Mouse (Mus musculus) midbrain, embryonic 10.5 days (tissue): ENCODE results near the gene Sord. TPM values are rescaled to one million over a fixed set of nuclear protein-coding genes. Genes with fewer than 3 reads are reported as not detected.

ENCODE experiments used
- DNase-seq: peaks from one replicate; pipeline ENCODE4 v3.0.0-alpha.2; 2017; ENCODE audit warnings: low spot score
- H3K27ac ChIP-seq: fragments of 300-500 bp; sonication (generic); replicated peaks from 2 replicates; pipeline ENCODE4 v1.5.1; 2016; ENCODE audit warnings: mild to moderate bottlenecking
- H3K27me3 ChIP-seq: fragments of 300-500 bp; sonication (generic); 2 replicates; pipeline ENCODE4 v1.6.1; 2016; ENCODE audit warnings: low read depth, mild to moderate bottlenecking; ENCODE audit not compliant: poor library complexity, severe bottlenecking
- H3K36me3 ChIP-seq: fragments of 300-500 bp; sonication (generic); 2 replicates; pipeline ENCODE4 v1.6.1; 2016; ENCODE audit warnings: mild to moderate bottlenecking, moderate library complexity
- H3K4me1 ChIP-seq: fragments of 300-500 bp; sonication (generic); 2 replicates; pipeline ENCODE4 v1.6.1; 2016
- H3K4me3 ChIP-seq: fragments of 300-500 bp; sonication (generic); 2 replicates; pipeline ENCODE4 v1.5.1; 2016; ENCODE audit warnings: mild to moderate bottlenecking, moderate library complexity
- H3K9me3 ChIP-seq: fragments of 300-500 bp; sonication (generic); replicated peaks from 2 replicates; pipeline ENCODE4 v1.6.1; 2016; ENCODE audit warnings: mild to moderate bottlenecking
- WGBS: fragments of 180-500 bp; shearing (Covaris S2); methylation state at CpG from one replicate; pipeline ENCODE4 v1.1.7; 2016; 5-methylcytosine and 5-hydroxymethylcytosine counted together
- polyA plus RNA-seq: library from polyadenylated mRNA; unstranded; fragments of >200 nt; fragmentation: Nextera tagmentation; extraction: Ambion mirVana; gene quantifications from 2 replicates; pipeline ENCODE4 v1.2.1, GENCODE M21; 2016

Gene Sord
- polyA plus RNA-seq, 1 experiment from 2014 or later, result 34.3 TPM

- no peaks in the 10 kb centered on the region for H3K9me3 ChIP-seq
- no peaks in the 10 kb centered on the region for H3K36me3 ChIP-seq
- peak; percentile 27 for DNase-seq
- H3K27ac ChIP-seq, result no peak overlapping the region
- H3K27me3 ChIP-seq, result peaks cover 100% of the 10 kb centered on the region
- no peak overlapping the region for H3K4me3 ChIP-seq
- H3K4me1 ChIP-seq, result peaks cover 55% of the 10 kb centered on the region
- WGBS, result 5% methylated on average over 14 of the region's 14 CpGs
Observed at GRCm38 (mm10) chr2:122299911-122300655, 65.5 kb downstream of the Sord start.

GRCm38 (mm10) chr2:122300656-122301020, 66.1 kb downstream of the Sord start:
- DNase-seq, result no peak
- 6% methylated on average over 14 of the region's 14 CpGs for WGBS
- Histone ChIP-seq H3K4me1 (peaks cover 55% of the 10 kb centered on the region), H3K9me3 (no peaks in the 10 kb centered on the region), H3K36me3 (no peaks in the 10 kb centered on the region), H3K27me3 (peaks cover 100% of the 10 kb centered on the region), H3K4me3 (peak overlapping the region; percentile 54), H3K27ac (no peak overlapping the region)

DNA sequence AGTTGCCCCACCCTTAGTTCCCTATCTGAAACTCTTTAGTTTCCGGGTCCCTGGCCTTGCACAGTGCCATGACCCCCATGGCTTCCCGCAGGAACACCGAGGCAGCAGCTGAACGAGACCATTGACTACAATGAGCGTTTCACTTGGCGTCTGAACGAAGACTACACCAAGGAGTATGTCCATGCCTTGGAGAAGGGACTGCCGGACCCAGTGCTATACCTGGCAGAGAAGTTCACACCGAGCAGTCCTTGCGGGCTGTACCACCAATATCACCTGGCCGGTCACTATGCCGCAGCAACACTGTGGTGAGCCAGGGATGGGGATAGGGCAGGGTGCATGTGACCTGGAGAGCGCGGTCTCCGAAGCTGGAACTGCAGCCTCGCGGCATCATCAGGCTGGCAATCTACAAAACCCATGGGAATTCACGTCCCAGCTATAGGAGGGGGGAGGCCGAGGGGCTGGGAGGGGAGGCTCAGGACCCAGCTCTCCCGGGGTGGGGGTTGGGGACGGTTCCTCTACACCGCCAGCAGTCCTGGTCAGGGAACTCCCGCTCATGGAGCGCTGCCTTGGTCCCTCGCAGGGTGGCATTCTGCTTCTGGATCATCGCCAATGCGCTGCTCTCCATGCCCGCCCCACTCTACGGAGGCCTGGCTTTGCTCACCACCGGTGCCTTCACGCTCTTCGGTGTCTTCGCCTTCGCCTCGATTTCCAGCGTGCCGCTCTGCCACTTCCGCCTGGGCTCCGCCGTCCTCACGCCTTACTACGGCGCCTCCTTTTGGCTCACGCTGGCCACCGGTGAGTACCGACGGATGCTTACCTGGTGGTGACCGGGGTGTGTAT, 66.8 kb downstream of the Sord start:
- H3K4me3 ChIP-seq, result peak overlapping the region; percentile 54
- H3K27me3 ChIP-seq, result peaks cover 100% of the 10 kb centered on the region
- WGBS, result 1% methylated on average over 48 of the region's 48 CpGs
- no peak overlapping the region; the same call in 1 of the 2 replicates for H3K27ac ChIP-seq
- H3K4me1 ChIP-seq, result peaks cover 52% of the 10 kb centered on the region
- DNase-seq, result peak; percentile 53
- H3K9me3 ChIP-seq, result no peaks in the 10 kb centered on the region
- H3K36me3 ChIP-seq, result no peaks in the 10 kb centered on the region

DNA sequence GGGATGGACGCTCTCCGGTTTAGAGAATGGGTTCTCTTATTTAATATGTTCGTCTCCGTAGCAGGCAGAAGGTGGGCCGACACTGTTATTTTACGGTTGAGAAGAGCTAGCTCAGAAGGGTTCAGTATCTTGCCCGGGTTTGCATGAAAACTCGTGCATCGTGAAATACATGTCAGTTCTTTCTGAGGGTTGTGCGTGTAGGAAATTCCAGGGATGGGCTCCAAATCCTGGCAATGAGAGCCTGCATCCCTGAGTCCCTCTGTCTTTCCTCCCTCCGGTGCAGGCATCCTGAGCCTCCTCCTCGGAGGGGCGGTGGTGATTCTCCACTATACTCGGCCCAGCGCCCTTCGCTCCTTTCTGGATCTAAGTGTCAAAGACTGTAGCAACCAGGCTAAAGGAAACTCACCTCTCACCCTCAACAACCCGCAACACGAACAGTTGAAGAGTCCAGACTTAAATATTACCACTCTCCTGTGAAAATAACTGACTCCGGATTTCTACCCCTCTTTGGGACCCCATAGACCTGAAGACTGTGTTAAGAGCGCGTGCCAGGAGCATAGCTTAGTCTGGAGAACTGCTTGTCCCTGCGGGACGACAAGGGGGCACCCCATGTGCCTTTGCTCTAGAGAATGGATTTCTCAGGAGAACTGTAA, 67.5 kb downstream of the Sord start:
- Histone ChIP-seq H3K27ac (no peak overlapping the region), H3K4me3 (peak overlapping the region; percentile 54), H3K9me3 (no peaks in the 10 kb centered on the region), H3K36me3 (no peaks in the 10 kb centered on the region), H3K27me3 (peaks cover 100% of the 10 kb centered on the region), H3K4me1 (peaks cover 47% of the 10 kb centered on the region)
- 6% methylated on average over 23 of the region's 23 CpGs for WGBS
- DNase-seq, result peak; percentile 27

DNA sequence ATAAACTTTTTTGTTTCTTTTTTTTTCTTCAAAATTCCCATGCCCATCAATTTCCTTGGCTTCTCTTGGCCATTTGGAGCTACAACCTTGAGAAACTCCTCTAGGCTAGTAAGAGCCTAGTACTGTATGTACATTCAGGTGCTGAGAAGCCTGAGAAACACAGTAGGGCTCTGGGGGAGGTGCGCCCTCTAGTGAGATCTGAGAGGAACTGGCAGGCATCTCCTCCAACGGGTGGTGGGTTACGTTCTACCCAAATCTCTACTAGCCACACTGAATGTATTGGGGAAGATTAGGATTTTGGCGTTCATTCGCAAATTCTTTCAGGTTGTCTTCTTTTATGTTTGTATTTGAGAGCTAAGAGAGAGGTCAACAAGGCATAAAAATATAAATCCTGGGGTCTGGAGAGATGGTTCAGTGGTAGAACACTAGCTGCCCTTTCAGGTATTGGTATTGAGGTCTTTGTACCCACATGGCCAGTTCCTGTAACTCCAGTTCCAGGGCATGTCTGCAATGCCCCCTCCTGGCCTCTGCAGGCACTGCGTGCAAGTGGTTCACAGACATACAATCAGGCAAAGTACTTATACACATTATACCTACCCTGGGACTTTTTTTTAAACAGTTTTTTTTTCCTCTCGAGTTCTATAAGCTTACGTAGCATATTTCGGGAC, 68.2 kb downstream of the Sord start:
- WGBS, result 11% methylated on average over 9 of the region's 9 CpGs
- Histone ChIP-seq H3K27ac (no peak overlapping the region), H3K4me3 (no peak overlapping the region), H3K9me3 (no peaks in the 10 kb centered on the region), H3K4me1 (peaks cover 40% of the 10 kb centered on the region), H3K27me3 (peaks cover 100% of the 10 kb centered on the region), H3K36me3 (no peaks in the 10 kb centered on the region)
- peak; percentile 66 for DNase-seq

DNA sequence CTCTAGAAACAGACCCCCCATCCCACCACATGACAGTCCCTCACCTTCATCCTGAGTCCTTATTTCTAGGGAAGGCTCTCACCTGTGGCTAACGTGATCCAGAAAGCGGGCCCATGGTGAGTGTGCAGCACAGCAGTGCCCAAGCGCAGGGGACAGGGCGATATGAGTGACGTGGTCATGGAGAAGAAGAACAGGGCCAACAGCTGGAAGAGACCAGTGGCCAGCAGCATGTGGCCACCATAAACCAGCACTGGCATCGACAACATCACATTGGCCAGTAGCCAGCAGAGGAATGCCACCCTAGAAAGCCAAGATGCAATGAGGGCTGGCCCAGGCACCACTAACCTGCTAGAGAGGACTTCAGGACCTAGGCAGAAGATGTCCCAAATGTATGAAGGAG, 70.0 kb downstream of the Sord start:
- no peak for DNase-seq
- H3K27ac ChIP-seq, result no peak overlapping the region
- no peaks in the 10 kb centered on the region for H3K9me3 ChIP-seq
- H3K36me3 ChIP-seq, result no peaks in the 10 kb centered on the region
- peaks cover 98% of the 10 kb centered on the region for H3K27me3 ChIP-seq
- peaks cover 23% of the 10 kb centered on the region for H3K4me1 ChIP-seq
- 91% methylated on average over 6 of the region's 6 CpGs for WGBS
- H3K4me3 ChIP-seq, result no peak overlapping the region

- Histone ChIP-seq H3K4me3 (no peak overlapping the region), H3K27ac (no peak overlapping the region), H3K36me3 (no peaks in the 10 kb centered on the region), H3K9me3 (no peaks in the 10 kb centered on the region), H3K27me3 (peaks cover 91% of the 10 kb centered on the region), H3K4me1 (peaks cover 18% of the 10 kb centered on the region)
- DNase-seq, result no peak
- 86% methylated on average over 16 of the region's 16 CpGs for WGBS
Observed at GRCm38 (mm10) chr2:122305097-122305892, 70.7 kb downstream of the Sord start.

- 82% methylated on average over 4 of the region's 4 CpGs for WGBS
Observed at GRCm38 (mm10) chr2:122306184-122306583, 71.6 kb downstream of the Sord start.

GRCm38 (mm10) chr2:122309647-122310046, 75.1 kb downstream of the Sord start:
- H3K4me3 ChIP-seq, result no peak overlapping the region
- H3K27ac ChIP-seq, result no peak overlapping the region
- H3K9me3 ChIP-seq, result no peaks in the 10 kb centered on the region
- no peaks in the 10 kb centered on the region for H3K36me3 ChIP-seq
- no peak for DNase-seq
- H3K4me1 ChIP-seq, result peaks cover 11% of the 10 kb centered on the region
- H3K27me3 ChIP-seq, result peaks cover 85% of the 10 kb centered on the region
- 48% methylated on average over 3 of the region's 3 CpGs for WGBS

More at GRCm38 (mm10) chr2:122306184-122306583, 71.6 kb downstream of the Sord start:
- no peaks in the 10 kb centered on the region for H3K9me3 ChIP-seq
- H3K4me3 ChIP-seq, result no peak overlapping the region
- H3K27me3 ChIP-seq, result peaks cover 86% of the 10 kb centered on the region
- no peak overlapping the region for H3K27ac ChIP-seq
- H3K4me1 ChIP-seq, result peaks cover 10% of the 10 kb centered on the region
- H3K36me3 ChIP-seq, result no peaks in the 10 kb centered on the region
- DNase-seq, result no peak

- Histone ChIP-seq H3K36me3 (no peaks in the 10 kb centered on the region), H3K27ac (no peak overlapping the region), H3K4me1 (peaks cover 11% of the 10 kb centered on the region), H3K9me3 (no peaks in the 10 kb centered on the region), H3K27me3 (peaks cover 80% of the 10 kb centered on the region), H3K4me3 (no peak overlapping the region)
- WGBS, result 41% methylated on average over 2 of the region's 2 CpGs
- DNase-seq, result no peak
Observed at GRCm38 (mm10) chr2:122311561-122311960, 77.0 kb downstream of the Sord start.

- H3K4me3 ChIP-seq, result peak overlapping the region; percentile 43
- H3K27ac ChIP-seq, result no peak overlapping the region
- peaks cover 11% of the 10 kb centered on the region for H3K4me1 ChIP-seq
- 4% methylated on average over 27 of the region's 27 CpGs for WGBS
- DNase-seq, result peak; percentile 82
- peaks cover 67% of the 10 kb centered on the region for H3K27me3 ChIP-seq
- H3K36me3 ChIP-seq, result no peaks in the 10 kb centered on the region
- H3K9me3 ChIP-seq, result no peaks in the 10 kb centered on the region
Observed at GRCm38 (mm10) chr2:122312722-122313417, 78.3 kb downstream of the Sord start.
